Mouse (Mus musculus) cerebellum, adult 9-11 months (tissue): ENCODE measurements around the gene Slit1.

Experiments
- DNase-seq: peaks from one replicate; pipeline ENCODE4 v3.0.0; 2022

Slit1 gene

GRCm38 (mm10) chr19:41723337-41723736 lies 20.1 kb downstream of the Slit1 start:
- no peak for DNase-seq

GRCm38 (mm10) chr19:41719436-41719835 lies 24.0 kb downstream of the Slit1 start:
- no peak for DNase-seq

- no peak for DNase-seq
Observed at GRCm38 (mm10) chr19:41716233-41717218, 26.9 kb downstream of the Slit1 start.

- no peak for DNase-seq
Observed at GRCm38 (mm10) chr19:41714431-41714917, 29.0 kb downstream of the Slit1 start.

- DNase-seq: no peak
Observed at GRCm38 (mm10) chr19:41712829-41713228, 30.6 kb downstream of the Slit1 start.

- no peak for DNase-seq
Observed at GRCm38 (mm10) chr19:41711665-41712064, 31.8 kb downstream of the Slit1 start.

- DNase-seq: no peak
Observed at GRCm38 (mm10) chr19:41709497-41710165, 33.8 kb downstream of the Slit1 start.

- DNase-seq: no peak
Observed at GRCm38 (mm10) chr19:41707850-41708249, 35.6 kb downstream of the Slit1 start.

- DNase-seq: no peak
Observed at GRCm38 (mm10) chr19:41706094-41706828, 37.2 kb downstream of the Slit1 start.

- DNase-seq: no peak
Observed at GRCm38 (mm10) chr19:41705416-41705815, 38.0 kb downstream of the Slit1 start.

- no peak for DNase-seq
Observed at GRCm38 (mm10) chr19:41702638-41703037, 40.8 kb downstream of the Slit1 start.

- no peak for DNase-seq
Observed at GRCm38 (mm10) chr19:41698857-41699424, 44.5 kb downstream of the Slit1 start.

- no peak for DNase-seq
Observed at GRCm38 (mm10) chr19:41697807-41698515, 45.5 kb downstream of the Slit1 start.

- no peak for DNase-seq
Observed at GRCm38 (mm10) chr19:41697111-41697806, 46.2 kb downstream of the Slit1 start.

- no peak for DNase-seq
Observed at GRCm38 (mm10) chr19:41696443-41696842, 47.0 kb downstream of the Slit1 start.

- no peak for DNase-seq
Observed at GRCm38 (mm10) chr19:41695046-41695445, 48.4 kb downstream of the Slit1 start.

- DNase-seq: no peak
Observed at GRCm38 (mm10) chr19:41694610-41695009, 48.9 kb downstream of the Slit1 start.

- DNase-seq: no peak
Observed at GRCm38 (mm10) chr19:41693727-41694126, 49.7 kb downstream of the Slit1 start.

- DNase-seq: no peak
Observed at GRCm38 (mm10) chr19:41690064-41690463, 53.4 kb downstream of the Slit1 start.

GRCm38 (mm10) chr19:41688251-41688650 lies 55.2 kb downstream of the Slit1 start:
- no peak for DNase-seq

GRCm38 (mm10) chr19:41687836-41688235 lies 55.6 kb downstream of the Slit1 start:
- no peak for DNase-seq
